Mouse (Mus musculus): ENCODE measurements around the gene Il1rl1. TPM values are rescaled to one million over a fixed set of nuclear protein-coding genes. Genes with fewer than 3 reads are reported as not detected.

Gene Il1rl1
- total RNA-seq (2021), result 1 to 10 TPM; 5.9 to 8.8 TPM
- long read RNA-seq, experiment 1, partial matches to known transcripts, result 1 of 4 reads
- long read RNA-seq, experiment 1, other reads (novel, unspliced or antisense), result 3 of 4 reads
- long read RNA-seq, experiment 2, full-length matches to known transcripts, result 2 of 4 reads
- long read RNA-seq, experiment 2, partial matches to known transcripts, result 1 of 4 reads
- long read RNA-seq, experiment 2, other reads (novel, unspliced or antisense), result 1 of 4 reads

DNA sequence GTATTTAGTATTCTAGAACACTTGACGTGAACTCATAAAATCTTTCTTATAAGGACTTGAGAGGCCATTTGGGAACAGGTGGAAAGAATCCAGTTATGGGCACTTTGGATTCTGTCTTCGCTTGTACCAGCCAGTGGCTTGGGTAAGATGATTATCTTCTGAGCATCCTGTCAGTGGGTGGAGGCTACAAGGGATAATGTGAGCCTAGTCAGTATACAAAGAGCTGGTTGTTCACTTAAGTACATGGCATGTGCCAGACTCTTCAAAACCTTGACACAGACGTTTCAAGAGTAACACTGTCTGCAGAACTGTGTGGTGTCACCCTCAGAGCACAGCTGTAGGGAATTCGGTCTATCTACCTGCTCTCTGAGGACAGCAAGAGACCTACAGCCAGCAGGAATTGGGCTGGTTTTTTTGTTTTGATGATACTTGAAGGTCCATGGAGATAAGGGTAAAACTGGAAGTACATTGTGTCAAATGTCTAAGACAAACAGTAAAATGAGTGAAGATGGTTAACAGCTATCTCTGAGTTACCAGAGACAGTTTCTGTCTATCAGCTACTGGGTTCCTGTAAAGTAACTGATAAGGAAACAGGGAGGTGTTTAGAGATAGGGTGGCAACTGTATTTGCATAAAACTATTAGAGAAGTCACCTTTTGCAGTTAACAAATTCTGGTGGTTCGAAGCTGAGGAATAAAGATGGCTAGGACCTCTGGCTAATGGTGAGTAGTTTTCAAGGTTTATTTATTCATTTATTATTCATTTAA is at the start of gene Il1rl1:
Gene Il1rl1, plus strand, starts transcription at position 661 of the 766 bp plus-strand sequence.
- no peak for DNase-seq (ENCODE audit: low spot score in 2 of 2)

DNA sequence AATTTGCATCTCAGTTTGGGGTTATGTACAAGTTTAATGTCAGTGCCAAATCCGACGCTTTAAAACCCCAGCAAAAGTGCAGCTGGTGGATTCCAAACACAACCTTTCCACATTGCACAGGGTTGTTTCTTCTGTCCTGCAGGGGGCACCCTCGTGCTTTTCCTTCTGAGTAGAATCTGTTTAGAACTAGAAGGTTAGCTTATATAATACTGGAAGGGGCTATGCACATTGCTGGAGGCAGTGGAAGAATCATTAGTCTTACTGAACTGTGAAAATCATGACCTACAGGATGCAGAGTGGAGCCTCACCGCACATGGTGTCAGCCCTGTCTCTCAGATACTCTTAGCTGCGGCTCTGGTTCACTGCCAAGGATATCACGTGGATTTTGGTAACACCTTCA is 49.3 kb upstream of the Il1rl1 start:
- peak; percentile 29 to 67 for DNase-seq (ENCODE audit: low spot score in 2 of 2)

DNA sequence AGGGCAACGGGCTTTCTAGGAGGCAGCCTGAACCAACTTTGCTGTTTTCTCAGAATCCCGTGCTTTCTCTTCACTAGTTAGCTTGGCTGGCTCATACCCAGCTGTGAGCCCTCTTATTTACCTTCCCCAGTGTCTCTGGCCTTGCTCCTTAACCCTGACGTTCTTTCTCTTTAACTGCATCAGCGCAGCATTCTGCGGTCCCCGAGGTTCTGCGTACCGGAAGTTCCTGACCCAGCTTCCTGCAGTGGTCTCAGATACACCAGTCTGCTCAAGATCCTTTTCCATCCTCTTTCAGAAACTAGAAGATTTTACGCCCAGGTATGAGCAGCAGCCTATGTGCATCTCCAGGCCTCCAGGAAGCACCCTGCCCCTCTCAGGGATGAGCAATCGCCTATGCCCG is 48.4 kb upstream of the Il1rl1 start:
- DNase-seq (ENCODE audit: low spot score in 2 of 2), result no peak

DNA sequence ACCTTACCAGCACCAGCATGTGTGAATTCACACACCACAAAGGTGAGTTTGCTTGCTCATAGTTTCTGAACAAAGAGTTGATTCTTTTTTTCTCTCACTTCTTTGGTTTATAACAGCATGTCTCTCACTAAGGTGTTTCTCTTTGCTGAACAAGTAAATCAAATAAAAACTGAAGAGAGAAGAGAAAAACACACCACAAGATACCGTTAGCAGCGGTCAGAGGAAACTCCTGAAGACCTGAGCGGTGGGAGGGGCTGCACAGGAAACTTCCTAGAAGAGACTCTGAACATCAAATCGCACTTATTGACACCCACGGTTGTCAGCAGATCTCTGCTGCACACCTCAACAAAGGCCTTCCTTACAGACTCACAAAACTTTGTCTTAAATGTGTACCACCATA is 46.5 kb upstream of the Il1rl1 start:
- DNase-seq (ENCODE audit: low spot score in 2 of 2), result no peak

DNA sequence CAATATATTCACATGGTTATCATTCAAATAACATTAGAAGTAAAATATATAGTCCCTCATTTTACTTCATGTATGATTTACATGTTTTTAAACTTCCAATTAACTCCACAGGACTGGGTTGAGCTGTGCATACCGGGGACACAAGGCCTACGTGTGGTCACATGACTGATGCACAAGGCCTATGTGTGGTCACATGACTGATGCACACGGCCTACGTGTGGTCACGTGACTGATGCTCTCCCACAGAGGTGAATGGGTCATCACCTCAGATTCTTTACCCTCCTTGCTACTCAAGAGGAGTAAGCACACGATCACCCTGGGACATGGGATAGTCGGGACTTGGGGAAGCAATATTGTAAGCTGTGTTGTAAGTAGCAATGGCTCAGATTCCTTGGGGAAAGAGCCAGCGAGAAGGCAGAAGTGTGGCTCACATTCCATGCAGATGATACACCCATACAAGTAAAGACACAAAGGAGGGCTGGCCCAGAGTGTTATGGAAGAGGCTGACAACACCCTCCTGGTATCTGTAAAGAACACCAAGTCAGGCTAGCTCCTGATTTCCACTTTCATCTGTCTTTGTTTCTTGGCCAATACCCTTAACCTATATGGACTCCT is 44.3 kb upstream of the Il1rl1 start:
- no peak for DNase-seq (ENCODE audit: low spot score in 2 of 2)

DNA sequence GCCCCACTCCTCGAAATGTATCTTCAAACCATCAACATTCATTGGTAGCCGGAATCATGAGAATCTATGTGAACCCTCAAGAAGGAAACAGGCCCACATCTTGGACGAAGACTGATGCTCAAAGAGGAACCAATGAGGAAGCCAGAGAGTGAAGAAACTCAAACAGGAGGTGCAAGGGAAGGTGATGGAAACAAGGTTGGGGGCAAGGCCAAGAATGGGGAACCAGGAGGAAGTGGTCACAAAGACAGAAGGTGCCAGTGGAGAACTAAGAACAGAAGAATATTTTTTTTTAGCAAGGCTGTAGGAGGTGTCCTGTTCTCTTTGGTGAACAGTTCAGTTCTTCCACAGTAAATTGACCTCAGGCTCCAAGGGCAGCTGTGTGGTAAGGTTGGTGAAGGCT is 38.0 kb upstream of the Il1rl1 start:
- no peak for DNase-seq (ENCODE audit: low spot score in 2 of 2)

DNA sequence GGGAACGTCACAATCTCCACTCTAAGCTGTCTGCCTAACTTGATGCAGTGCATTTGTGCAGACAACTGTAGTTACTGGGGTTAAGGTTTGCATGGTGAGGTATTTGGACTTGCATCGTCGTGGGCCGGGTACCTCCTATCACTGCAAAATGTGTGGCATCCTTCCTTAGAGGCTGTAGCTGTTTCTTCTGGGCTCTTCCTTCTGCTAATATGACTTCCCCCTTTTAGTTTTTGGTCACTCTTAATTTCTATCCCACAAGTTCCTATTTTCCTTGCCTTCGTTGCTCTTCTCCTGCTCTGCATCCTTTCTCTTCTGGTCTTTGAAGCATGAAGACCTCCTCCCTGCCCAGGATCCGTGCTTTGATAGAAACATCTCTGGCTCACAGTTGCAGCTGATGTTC is 36.8 kb upstream of the Il1rl1 start:
- DNase-seq (ENCODE audit: low spot score in 2 of 2), result no peak

DNA sequence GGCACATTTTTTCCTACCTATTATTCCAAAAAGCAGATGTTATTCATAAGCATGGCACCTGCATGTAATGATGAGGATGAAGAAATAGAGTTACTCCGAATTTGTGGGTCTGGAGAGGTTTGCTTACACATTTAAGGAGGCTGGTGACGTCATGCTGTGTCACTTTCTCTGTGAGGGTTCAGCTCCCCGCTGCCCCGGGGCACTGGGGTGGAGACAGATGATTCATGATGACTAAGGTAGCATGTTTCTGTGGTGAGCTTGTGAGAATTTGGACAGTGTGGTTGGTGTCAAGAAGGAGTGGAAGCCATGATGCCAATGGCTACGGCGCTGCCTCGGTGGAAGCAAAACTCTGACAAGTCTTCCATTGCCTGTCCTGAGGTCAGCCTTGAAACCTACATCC is 36.2 kb upstream of the Il1rl1 start:
- DNase-seq (ENCODE audit: low spot score in 2 of 2), result no peak

DNA sequence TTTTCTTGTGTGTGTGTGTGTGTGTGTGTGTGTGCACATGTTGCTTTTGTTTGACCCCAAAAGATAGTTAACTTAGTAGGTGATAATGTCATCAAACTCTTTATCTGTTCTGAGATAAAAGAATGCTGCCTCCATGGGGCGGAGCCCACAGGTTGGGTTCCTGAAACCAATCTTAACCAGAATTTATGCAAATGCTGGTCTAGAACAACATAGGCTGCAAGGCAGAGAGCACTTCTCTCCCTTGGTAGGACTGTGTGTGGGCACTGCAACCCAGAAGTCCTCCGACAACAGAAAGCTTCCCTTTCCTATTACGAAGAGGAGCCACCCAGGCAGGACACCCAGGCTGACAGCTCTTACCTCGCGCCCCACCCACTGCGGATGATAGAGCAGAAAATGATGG is 29.7 kb upstream of the Il1rl1 start:
- no peak for DNase-seq (ENCODE audit: low spot score in 2 of 2)

DNA sequence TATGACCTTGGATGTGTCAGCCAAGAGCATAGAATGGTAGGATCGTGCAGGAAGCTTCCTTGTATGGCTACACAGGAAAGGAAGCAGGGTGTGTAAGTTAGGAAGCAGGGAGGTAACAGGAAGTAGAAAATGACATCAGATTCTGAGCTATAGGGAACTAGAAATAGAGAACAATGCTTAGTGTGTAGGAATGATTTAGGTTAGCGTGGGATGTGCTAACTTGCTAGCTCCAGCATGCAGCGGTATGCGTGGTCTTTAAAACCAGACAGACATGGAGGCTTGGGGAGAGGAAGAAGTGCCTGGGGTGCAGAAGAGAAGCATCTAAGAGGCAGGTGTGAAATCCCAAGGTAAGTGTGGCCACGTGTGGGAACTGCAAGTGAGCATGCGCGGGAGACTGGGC is 24.7 kb upstream of the Il1rl1 start:
- DNase-seq (ENCODE audit: low spot score in 2 of 2), result no peak

DNA sequence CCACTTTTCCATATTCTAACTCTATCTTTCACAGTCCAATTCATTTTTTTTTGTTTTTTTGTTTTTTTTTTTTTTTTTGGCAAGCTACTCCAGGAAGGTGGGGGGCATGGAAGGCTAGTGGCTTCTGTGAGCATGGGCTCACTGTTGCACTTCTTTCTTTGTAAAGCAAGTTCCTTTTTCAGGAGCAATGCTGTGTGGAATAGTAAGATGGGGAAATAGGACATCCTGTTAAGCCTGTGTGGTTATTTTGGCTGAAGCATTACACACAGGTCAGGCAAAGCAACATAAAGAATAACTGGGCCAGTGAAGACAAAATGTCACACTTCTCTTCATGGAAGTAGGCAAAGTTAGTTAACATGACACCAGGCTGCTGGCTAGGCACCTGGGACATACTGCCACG is 19.5 kb upstream of the Il1rl1 start:
- DNase-seq (ENCODE audit: low spot score in 2 of 2), result no peak

DNA sequence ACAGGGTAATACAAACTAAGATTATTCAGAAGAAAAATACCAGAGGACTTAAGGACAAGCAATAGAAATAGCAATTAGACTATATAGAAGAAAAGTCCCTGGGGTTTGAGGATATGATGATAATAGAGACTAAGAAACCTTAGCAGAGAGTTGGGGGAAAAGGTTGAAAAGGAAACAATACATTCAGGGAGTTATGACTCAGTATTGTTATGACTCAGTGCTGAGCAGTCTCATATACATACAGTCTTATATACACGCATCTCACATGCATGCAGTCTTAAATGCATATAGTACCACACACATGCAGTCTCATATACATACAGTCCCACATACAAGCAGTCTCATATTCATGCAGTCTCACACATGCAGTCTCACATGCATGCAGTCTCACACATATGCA is 16.3 kb upstream of the Il1rl1 start:
- no peak for DNase-seq (ENCODE audit: low spot score in 2 of 2)

DNA sequence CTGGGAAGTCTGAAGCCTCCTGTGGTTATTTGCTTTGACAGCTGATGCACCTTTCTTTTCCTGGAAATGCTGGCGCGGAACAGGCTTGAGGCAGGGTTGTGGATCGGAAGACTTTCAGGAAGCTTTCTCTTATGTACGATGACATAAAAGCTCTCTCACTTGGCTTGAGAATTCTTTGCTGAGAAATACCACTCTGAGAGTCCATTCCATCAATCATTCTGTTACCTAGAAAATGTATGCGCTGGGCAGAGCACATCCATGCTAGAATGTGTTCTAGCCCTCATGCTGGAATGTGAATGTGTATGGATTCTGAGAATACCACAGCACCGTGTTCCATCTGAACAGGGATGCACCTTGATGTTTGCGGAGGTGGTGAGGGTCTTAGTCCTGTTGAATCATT is 15.1 kb upstream of the Il1rl1 start:
- no peak for DNase-seq (ENCODE audit: low spot score in 2 of 2)

DNA sequence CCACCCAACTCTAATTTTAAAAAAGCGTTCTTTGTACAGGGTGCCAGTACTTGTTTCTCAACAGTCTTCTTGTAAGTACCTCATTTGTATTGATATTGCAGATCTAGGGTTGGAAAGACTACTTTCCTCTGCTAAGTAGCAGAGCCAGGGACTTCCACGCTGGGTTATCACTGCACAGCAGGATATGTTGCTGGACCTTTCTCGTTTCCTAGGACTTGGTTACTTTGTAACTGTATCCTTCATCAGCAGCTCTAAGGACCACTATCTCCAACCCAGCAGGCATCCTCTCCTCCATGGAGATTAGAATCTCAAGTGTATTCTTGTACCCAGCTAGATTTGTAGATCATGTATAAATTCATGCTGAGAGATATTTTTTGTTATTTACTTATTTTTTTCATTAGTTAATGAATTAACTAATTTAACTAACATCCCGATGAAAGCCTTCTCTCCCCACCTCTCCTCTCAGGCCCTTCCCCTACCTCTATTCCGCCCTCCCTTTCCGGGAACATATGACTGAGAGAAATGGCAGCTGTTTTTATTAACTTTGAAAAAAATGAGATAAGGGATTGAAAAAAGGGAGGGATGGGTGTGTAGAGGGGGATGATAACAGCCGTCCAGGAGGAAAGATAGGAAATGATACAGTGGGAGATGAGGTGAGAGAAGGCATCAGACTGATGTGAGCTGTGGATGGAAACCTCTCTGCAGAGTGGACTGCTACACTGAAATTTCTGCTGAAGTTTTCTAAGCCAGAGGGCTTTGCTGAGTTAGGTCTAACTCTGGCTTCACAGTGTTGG is 14.3 kb upstream of the Il1rl1 start:
- DNase-seq (ENCODE audit: low spot score in 2 of 2), result no peak

DNA sequence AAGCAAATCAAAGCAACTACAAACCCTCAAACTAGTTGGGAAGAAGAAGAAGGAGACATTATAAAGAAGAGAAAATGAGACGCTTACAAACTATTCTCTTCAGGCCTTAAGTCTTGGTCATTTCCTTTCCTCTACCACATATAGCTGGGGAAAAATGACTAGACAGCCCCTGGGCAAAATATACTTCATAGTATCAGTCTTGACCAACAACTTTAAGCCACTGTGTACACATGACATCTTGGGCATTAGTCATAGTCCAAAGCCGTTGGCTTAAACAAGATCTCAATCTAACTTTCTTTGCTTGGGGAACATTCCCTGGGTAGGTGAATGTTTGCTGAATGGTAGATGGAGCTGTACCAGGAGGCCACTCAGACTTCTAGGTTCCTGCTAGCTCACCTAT is 12.3 kb upstream of the Il1rl1 start:
- DNase-seq (ENCODE audit: low spot score in 2 of 2), result no peak

DNA sequence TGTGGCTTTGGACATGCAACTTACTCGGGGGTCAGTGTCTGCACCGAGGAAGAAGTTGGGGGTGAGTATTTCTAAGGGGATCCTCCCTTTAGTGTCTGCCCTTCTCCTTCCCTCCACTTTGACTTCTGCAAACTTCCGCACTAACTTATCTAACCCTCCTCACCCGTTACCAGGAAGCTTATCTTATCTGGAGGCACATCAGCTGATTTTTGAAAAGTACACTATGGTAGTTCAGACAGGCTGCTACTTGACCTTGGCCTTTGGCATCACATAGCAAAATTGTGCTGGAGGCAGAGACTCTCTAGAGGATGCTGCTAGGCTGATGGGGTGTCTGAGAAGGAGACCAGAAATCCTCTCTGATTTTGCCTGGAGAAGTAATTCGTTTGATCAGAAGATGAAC is 10.9 kb upstream of the Il1rl1 start:
- DNase-seq (ENCODE audit: low spot score in 2 of 2), result no peak

DNA sequence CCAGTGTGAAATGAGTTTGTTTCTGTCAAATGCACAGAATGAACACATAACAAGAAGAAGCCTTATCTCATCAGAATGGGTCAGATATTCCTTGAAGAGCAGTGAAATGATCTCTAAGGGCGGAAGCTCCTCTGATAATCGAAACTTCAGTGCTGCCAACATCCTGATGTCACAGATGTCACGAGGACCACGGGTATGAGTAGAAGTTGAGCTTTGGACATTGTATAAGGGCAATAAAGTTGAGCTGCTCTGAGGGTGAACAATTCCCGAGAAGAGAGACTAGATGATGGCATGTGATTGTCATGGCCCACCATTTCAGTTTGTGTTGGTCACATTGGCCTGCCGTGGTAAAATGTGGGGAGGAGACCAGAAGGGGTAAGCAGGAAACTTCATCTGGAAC is 5.5 kb upstream of the Il1rl1 start:
- DNase-seq (ENCODE audit: low spot score in 2 of 2), result no peak

DNA sequence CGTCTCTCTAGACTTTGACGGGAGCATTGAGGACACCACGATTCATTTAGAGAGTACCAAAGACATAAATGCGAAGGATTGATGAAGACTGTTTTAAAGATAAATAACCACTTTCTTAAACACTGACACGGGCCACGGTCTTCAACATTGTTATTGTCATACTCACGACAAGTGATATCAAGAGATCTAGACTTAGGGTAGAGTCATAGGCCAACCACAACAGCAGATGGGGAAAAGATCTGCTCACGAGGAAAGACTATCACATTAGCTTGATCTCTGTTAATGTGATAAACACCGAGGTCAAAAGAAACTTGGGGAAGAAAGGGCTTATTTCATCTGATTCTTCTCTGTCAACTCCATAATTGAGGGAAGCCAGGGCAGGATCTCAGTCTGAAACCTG is 2.1 kb upstream of the Il1rl1 start:
- DNase-seq (ENCODE audit: low spot score in 2 of 2), result no peak

DNA sequence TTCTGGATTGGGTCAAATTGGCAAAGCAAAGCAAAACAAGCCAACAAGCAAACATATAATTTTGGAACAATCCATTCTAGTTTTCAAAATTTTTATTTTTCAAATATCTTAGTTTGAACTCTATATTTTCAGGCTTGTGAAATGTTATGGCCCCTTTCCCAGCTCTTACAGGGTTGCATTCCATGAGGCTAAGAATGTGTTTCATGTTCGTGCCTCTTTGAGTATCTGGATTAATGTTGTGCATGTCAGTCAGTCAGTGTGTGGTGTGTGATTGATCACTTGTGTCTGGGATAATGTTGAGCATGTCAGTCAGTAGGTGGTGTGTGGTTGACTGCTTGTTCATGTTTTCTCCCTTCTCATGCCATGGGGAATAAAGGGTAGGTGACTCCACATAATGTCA is 1.5 kb upstream of the Il1rl1 start:
- no peak for DNase-seq (ENCODE audit: low spot score in 2 of 2)

DNA sequence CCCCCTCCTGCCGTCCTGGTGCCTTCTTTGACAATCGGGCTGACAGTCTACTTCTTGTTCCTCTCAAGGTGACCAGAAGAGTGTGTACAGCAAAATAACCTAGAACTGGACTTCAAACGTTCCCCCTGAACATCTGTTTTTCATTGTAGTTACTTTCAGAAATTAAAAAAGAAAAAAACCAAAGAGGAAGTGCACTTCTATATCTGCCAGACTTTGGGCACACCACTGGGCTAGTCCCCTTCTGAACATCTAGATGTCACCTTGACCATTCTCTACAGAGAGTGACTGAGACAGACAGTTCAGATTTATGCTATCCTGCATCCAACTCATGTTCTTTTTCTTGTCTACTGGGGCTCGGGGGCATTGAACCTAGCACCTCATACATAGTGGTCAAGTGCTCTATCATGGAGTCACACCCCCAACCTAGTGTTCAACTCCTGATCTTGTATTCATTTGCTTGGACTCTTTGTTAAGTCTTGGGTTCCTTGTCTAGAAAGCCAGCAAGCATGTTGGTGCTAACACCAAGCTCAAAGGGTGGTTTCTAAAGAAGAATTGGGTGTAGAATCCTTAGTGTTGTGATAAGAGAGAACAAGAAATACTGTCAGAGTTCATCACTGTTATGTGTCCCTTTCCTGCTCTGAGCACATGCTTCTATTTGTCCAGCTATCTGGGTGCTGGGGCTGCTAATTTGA is 919 bp downstream of the Il1rl1 start:
- no peak for DNase-seq (ENCODE audit: low spot score in 2 of 2)

DNA sequence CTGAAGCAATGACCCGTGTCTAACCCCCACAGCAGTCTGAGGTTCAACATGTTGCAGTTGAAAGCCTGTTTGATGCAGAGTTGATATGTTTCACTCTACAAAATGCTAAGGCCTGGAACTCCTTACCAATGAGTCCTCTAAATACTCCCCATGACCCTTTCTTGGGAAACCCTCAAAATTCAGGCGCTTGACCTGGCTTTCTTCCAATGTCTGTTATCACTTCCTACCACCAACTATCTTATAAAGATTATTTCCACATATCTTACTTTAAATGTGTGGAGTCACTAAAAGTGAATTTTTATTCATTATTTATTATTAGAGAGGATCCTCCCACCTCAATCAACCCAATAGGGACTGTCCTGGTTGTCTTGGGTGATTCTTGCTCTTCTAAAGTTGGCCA is 2.8 kb downstream of the Il1rl1 start:
- no peak for DNase-seq (ENCODE audit: low spot score in 2 of 2)
